Mouse (Mus musculus) activated CD4-positive, CD25-positive, alpha-beta regulatory T cell, adult 9 weeks (primary cell): ENCODE results near the gene Sfr1. TPM values are rescaled to one million over a fixed set of nuclear protein-coding genes. Genes with fewer than 3 reads are reported as not detected.

Experiments
- polyA plus RNA-seq: library from polyadenylated mRNA; unstranded; fragments of 100-300 nt; shearing (Covaris generic); gene quantifications from one replicate; pipeline ENCODE4 v1.2.1, GENCODE M21; 2017

Gene Sfr1
- polyA plus RNA-seq: 181 TPM

GRCm38 (mm10) chr19:47731071-47731881 is at the start of gene Sfr1:
Gene Sfr1 (plus strand): TSS chr19:47731682.

DNA sequence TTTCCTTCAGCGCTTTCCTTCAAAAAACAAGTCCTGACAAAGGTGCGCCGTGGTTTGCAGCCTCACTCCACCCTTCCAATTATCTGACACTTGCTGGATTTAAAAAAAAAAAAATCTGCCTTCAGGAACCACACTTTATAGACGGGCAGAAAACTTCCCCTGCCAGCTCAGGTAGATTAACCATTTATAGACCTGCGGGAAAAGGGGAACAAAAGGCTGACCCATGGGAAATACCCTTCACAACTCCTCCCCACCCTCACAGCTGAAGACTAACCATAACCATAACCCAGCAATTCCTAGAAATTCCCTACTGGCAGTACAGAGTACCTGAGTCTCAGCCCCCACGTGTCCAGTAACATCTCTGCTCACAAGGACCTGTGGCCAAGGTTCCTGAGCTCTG is 39.5 kb upstream of the Sfr1 start, which contains the start of gene Col17a1:
Gene Col17a1 (minus strand): TSS at position 101 of the 400 bp plus-strand sequence.

Other genes starting within 250 kb of the Sfr1 start
- 39.2 TPM for gene Stn1, start 194.2 kb upstream of the Sfr1 start, polyA plus RNA-seq
- gene Slk, start 152.0 kb upstream of the Sfr1 start, polyA plus RNA-seq: 10.4 TPM
- not detected for gene Col17a1, start 39.6 kb upstream of the Sfr1 start, polyA plus RNA-seq
- gene Gsto1, start 123.3 kb downstream of the Sfr1 start, polyA plus RNA-seq: 82.3 TPM
- not detected for gene Gsto2, start 133.9 kb downstream of the Sfr1 start, polyA plus RNA-seq
- 0.20 TPM for gene Cfap43, start 187.6 kb downstream of the Sfr1 start, polyA plus RNA-seq
- gene Itprip, start 187.6 kb downstream of the Sfr1 start, polyA plus RNA-seq: 46.4 TPM
- gene Cfap58, start 206.0 kb downstream of the Sfr1 start, polyA plus RNA-seq: not detected